Mouse (Mus musculus) kidney, adult 9 months (tissue): ENCODE results near the gene Zfp423.
A peak's percentile ranks its signal among the peaks of the same experiment; 100 is the strongest.

Experiments used
- DNase-seq: peaks from one replicate; pipeline ENCODE4 v3.0.0; 2022

Gene Zfp423

DNA sequence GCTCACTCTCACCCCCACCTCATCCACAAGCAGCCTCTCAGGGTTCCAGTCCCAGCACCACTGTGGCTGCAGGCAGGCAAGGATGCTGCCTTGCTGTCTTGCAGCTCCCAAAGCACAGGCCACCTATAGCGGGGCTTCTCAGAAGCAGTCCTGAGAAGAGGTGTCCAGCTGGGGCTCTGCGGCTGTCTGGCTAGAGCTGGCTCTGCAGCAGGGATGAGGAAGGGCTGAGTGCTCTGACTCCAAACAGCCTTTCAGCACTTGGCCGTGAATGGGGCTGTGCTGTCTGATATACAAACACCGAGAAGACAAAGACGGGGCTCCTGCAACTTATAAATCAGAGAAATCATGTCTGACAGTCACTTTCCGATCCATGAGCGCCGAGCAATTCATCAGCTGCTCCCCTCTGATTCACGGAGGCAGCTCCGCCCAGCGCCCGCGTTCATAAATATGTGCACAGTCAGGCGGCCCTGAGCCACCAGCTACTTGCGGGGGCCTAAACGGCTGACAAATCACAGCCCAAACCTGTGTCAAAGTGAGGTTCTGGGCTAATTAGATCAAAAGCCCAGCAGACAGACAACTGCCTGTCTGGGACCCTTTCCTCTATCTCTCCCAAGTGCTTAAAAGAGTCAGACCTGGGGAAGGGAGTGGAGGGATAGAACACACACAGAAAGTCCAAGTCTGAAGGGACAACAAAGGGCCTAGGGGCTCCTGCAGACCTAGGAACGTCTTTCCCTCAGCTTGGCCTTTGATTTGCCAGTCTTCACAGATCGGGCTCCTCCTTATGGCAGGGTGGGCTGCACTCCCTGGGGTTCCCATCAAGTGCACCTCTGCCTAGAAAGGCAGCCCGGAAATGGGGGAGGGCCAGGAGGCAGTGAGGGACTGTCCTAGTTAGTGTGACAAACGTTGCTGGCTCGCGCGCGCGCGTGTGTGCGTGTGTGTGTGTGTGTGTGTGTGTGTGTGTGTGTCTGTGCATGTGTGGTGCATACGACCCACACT is 269.0 kb downstream of the Zfp423 start:
- DNase-seq = no peak

DNA sequence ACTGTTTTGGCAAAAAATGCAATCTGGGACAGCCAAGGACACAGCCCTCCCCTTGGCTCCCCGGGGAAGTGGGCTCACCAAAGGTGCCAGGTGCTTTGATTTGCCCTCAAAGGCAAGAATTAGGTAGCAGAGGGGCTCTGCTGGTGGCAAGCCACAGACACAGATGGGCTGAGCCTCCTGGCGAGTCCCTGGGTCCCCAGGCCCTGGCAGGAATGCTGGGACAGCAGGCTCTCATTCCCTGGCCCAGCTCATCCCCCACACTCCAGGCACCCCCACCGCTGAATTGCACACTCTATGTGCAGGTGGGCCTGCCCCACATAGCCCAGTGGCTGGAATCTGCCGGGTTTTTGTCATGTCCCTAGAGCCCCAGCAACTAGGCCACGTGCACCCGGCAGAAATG is 270.2 kb downstream of the Zfp423 start:
- no peak for DNase-seq

DNA sequence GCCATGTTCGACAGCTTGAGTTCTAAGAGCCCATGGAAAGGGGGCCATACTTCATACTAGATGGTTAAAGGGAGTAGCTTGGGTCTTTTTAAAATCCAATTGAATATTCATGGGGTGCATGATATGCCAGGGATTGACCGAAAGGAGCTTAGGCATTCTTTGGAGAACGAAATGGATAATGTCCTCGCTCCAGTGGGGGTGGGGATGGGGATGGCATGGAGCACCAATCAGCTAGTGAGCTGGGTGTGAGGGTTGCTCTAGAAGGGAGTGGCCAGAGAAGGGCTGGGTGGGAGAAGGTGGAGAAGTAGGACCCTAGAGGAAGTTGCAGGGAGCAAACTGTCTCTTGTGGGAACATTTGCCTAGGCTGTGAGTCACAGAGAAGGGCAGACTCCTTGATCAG is 271.0 kb downstream of the Zfp423 start:
- DNase-seq = no peak

DNA sequence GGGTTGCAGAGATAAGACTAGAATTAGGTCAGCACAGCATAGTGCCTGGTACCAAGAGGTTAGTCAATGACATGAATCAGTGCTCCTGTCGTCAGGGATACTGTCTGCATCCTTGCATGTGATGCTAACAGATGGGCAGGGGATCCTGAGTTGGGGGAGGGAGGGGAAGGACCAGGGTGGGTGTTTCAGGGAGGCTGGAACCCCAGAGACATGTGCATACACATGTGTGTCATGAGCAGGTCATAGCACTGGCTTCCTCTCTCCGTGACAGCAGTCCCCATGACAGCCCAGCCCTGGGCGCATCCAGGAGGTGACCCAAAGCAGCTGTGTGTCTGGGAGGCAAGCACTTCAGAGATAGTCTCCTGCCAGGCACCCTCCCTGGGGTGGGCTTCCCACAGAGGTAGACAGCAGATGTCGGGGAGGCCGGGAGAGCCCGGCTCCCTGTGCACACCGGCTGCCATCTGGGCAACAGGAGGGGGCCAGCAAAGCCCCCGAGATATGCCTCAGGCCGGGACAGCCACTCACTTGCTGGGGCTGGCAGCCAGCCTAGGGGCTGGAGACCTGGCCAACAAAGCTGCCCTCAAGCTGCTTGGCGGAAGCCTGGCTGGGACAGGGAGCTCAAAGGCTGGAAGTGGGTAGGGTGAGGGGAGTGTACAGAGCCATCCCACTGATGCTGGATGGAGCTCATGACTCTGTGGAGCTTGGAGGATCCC is 272.3 kb downstream of the Zfp423 start:
- no peak for DNase-seq

DNA sequence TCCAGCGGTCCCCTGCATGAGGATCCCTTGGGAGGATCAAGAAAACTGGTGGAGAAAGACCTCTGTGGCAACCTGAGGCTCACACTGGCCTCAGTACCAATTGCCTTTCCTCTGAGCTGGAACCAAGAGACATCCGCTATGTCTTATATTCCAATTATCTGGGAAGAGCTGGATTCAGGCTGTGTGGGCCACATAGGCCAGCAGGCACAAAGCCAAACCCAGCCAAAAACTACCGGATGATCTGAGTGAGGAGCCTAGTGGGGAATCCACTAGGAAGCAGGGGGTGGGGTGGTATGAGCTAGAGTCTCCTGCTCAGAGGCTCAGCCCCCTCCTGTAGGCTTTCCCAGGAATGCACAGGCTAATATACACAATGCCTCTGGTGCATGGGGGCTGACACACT is 273.4 kb downstream of the Zfp423 start:
- no peak for DNase-seq

DNA sequence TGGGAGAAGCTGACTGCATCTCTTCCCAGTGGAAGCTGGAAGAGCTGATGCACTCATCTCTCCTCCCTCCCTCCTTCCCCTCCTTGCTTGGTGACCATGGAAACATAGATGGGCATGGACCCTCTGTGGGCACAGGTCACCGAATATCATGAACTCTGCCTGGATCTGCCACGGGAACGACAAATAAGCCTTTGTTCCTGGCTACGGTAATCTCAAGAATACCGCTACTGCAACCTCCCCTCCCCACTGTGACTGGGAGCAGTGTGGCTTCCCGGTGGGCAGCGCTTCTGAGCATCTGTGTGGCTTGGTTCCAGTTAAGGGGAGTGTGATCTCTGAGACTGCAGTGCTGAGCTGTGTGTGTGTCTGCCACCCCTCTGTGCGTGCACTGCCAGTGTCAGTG is 274.0 kb downstream of the Zfp423 start:
- no peak for DNase-seq

DNA sequence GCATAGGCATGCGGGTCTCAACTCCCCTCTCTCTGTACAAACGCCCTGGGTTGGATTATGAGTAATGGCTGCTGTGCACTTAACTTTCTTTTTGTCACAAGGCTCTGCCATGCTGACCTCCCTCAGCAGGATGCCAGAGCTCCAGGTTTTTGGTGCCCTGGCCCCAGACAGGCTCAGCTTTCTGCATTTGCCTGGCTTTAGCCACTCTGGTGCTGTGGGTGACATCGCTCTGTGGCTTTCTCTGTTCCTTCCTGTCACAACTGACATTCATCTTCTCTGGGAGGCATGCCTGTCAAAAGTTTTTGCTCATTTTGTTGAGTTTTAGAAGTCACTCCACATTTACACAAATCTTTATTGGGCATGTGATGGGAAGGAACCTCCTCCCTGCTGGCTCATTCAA is 277.3 kb downstream of the Zfp423 start:
- DNase-seq = no peak

DNA sequence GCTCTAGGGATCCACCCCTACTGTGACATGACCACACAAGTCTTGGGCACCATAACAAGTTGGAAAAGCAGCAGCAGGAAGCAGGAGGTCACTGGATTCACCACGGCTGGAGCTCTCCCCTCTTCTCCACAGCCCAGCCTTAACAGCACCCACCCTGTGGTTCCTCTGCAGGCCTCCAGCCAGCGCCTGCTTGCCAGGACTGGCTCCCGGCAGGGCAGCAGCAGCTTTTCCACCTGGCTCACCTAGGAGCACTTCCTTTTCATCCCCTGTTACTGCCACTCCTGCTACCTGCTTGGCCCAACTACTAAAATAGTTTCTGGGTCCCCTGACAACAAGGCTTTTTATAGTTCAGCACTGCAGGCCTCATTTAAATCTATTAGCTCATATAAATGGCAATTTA is 279.4 kb downstream of the Zfp423 start:
- no peak for DNase-seq

DNA sequence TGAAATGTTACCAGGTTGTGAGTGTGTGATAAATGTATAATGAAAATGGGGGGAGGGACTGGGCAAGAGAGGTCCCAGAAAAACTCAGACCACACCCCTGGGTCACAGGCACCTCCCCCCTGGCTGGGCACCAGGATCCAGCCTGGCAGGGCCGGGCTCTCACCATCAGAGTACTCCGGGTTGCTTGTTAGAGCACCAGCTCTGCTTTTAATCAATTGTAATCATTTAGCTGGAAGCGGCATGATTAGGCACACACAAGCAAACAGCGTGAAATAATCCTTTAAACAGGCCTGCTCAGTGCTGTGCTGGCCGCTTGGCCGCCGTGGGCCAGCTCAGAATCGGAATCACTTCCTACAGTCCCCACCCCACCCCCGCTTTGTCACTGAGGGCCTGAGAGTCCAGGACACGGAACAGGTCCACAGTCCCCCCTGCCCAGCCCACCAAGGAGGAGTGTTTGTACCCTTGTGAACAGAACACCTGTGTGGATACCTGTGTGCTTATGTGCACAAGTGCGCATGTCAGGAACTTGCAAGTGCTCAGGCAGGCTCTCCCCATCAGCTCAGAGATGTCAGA is 279.9 kb downstream of the Zfp423 start:
- DNase-seq = no peak

DNA sequence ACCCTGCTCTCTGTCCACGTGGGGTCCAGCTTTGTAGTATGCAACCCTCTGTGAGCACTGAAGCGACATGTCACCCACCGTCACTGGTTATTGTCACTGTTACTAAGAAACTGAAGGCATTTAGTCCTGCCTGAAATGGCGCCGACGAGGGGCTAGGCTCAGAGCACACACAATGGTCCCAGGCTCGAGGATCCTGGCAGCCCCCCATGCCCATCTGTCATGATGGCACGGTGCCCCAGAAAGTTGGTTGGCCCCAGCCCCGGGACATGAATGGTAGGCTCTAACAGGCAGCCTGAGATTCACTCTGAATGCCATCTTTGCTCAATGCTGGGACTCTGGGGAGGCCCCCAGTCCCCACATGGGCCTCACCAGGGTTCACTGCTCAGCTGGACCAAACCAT is 284.0 kb downstream of the Zfp423 start:
- DNase-seq = no peak

DNA sequence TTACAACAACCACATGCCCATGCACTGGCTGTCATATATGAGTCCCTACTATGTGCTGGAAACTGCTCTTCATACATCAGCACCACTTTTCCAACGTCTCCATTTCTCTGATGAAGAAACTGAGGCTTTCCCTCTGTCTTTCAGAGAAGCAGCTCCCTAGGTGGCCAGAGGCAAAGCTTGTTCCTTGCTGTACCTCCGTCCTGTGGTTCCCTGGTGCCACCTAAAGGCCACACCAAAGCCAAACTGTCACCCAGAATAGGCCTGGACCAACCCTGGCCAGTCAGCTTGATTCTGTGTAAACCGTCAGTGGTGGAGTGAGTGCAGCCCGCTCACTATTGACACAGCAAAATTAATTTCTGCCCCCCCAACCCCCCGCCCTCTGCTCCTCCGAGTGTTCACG is 285.2 kb downstream of the Zfp423 start:
- DNase-seq = no peak

DNA sequence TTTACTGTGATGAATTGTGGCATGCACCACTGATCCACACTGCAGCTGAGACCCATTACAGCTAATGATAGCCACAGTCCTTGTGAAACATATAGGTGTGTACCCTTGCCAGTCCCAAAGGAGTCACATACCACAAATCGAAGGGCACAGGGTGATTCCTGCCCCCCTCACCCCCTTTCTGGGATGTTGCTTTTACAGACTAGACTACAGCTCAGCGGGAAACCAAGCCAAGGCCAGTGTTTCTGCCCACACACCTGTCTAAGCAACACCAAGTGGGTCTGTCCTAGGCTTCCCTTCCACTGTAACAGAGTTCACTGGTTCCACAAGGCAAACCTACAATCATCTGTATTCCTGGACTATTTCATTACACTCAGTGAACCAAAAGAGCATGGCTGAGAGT is 287.2 kb downstream of the Zfp423 start:
- DNase-seq = no peak

DNA sequence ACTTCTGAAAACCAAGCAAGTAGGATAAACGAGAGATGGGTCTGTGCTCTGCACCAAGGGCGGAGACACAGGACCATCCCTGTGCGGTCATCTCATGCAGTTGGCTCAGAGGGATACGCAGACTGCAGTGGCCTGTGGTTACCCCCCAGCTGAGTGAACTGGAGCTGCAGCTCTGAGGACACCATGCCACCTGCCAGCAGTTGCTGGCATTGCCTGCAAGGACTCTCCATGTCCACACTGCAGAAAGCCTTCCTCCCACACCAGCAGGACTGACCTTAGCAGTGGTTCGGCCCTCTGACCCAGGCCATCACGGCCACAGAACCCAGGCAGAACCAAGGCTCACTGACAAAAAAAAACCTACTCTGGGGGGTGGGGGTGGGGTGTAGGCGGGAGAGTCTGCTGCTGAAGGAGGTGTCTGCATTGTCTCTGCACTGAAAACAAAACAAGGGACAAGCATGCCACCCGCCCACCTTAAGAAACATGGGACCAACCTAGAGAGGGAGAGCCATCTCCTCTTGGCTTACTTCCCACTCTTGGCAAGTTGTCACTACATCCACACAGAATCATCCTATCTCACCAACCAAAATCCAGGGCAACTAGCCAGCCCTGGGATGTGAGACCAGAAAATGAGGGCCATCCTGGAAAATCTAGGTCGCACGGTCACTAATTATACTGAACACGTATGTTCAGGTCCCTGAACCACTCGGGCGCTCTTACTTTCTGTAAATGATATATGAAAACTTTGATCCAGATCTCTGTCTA is 288.0 kb downstream of the Zfp423 start:
- no peak for DNase-seq

DNA sequence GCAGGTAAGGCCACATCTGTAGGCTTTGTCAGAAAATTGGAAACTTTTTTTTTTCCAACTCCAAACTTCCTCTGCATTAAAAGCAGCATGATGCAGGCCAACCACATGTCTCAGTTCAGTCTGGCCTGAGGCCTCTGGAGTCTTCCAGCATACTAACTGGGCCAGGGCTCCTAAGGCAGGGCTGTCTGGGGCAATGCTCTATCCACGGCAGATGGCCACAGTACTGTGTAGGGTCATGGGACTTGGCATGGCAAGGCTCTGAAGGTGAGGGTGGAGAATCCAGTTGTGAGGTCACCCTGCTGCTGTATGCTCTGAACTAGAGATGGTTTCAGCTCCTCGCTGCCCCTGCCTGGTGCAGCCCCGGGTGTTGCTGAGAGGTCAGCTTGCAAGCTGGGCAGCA is 289.2 kb downstream of the Zfp423 start:
- no peak for DNase-seq

DNA sequence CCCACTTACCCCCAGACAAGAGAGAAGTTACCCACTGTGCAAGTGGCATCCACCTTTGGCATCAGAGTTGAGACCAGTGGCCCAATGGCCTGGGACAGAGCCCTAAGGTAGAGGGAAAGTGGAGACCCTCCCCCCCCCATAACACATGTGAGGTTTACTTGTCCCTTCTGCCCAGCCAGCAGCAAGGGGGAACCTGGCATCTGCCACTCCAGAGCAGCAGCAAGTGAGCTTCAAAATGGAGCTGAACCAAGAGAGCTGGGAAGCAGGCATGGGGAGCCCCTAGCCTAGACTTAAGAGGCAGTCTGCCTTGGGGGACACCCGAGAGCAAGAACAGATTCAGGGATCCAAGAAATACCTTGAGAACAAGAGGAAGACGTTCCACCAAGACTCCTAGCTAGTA is 290.7 kb downstream of the Zfp423 start:
- DNase-seq = no peak

DNA sequence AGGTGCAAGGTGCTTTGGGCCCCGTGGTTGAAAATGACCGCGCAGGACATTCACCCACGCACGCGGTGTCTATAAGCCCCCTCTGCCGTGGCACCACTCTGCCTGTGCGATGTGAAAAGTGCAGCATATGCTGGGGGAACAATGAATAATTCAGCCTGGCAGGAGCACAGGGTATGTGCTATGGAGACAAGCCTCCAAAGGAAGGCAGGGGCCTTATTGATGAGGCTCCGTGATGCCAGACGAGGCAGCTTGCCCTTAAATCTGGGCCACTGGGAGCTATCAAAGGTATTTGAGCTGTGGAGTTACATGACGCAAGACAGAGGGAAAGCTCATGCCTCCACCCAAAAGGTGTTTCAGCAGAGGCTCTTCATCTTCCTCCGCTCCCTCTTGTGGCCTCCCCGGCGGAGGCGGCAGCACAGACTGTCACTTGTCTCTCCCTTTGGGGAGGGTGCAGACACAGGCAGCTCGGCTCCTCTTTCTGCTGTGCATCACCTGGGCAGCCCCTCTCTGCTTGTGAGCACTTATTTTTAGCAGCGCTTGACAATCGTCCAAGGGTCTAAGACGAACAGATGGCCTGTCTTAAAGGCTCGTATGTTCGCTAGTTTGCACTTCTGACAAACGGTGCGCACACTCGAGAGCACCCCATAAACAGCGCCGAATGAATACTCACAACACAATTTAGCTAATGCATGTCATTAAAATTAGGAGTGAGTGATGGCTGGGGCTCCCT is 291.3 kb downstream of the Zfp423 start:
- no peak for DNase-seq

DNA sequence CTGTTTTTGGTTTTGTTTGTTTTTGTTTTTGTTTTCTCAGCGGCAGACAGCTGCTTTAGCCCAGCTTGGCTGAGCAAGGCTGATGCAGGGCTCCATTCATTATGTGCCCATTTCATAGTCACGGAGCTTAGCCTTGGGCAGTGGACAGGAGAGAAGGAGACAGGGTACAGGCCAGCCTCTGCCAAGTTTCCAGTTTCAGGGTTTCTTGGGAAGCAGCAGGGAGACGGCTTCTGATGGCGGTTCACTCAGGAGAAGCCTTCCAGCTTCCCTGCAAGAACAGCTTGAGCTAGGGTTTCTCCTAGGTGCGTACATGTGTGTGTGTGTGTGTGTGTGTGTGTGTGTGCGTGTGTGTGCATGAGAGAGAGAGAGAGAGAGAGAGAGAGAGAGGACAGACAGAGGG is 292.1 kb downstream of the Zfp423 start:
- DNase-seq = no peak

DNA sequence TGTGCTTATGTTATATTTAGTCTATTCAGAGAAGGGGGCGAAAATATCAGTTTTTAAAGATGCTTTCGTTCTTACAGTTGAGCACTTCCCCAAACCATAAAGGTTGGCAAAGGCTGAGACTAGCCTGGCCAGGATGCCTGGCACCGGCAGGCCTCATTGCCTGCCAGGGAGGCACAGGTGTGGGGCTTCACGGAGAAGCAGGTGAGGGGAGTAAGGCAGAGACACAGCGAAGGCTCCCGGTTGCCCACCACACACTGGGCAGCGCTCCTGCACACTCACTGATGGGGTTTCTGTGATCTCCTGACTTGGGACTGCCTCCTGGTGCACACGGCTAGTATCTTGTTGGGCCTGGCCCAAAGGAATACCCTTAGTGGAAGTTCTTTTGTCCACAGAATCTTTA is 294.1 kb downstream of the Zfp423 start:
- DNase-seq = no peak

DNA sequence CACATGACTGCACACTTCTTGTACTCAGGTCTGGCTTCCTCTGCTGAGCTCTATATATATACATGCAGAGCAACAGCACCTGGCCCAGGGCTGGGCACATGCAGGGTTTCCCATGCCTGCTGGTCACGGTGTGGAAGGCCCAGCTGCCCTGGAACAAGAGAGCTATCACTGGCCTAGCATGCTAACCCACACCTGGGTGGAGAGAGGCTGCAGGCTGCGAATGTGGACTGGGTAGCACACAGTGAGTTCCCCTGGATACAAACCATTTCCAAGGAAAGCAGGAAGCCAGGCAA is 295.2 kb downstream of the Zfp423 start:
- DNase-seq = no peak

DNA sequence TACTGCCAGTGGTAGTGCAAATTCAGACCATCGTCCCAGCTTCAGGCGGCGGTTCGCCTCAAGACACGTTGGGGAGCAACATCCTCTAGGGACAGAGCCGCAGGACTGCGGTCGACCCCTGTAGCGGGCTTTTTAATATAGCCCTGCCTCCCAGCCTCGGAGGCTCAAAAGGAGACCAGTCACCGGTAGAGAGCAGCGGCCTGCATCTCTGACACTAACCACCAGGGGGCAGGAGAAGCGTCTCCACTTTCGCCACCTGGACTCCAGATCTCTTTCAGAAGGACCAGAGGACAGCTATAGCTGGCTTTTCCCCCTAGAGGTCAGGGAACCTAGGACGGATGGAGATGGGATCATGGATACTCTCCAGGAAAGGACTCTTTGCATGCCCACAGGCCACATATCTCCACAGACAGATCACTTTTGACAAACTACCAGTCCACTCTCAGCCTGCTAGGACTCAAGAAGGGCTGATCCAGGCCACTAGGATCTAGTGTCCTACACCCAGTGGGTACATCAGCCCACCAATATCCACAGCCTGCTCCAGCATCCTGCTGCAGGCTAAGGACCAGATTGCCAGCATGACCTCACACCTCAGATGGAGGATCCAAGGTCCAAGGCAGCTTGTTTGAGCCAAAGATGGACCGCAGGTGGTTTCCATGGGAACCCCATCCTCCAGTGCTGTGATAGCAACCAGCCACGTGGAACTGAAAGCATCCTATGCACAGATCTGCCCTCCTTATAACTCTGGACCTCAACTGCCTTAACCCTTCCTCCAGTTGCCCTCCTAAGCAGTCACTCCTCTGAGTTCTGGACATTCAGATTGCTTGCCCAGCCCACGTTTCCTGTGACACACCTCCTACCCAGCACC is 295.8 kb downstream of the Zfp423 start:
- DNase-seq = peak; percentile 66

DNA sequence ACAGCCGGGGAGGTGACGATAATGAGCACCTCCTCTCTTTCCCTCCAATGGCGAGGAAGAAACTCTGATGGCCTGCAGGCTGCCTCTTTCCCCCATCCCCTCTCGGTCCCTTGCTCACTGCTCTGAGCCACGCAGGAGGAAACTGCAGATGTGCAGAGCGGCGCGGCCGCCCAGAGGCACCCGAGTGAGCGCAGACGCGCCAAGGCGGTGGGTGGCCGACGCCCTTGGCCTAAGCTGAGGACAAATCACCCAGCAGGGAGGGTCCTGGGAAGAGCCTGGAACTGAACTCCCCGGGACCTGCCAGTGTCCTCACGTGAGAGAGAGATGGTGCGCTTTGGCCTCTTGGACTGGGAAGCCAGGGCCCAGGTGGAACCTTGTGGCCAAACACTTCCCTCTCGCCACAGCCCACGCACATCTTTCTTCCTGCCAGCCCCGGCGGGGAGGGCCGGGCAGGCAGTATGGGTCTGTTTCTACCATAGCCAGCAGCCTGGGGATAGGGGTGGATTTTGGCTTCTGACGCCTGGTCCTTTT is 296.5 kb downstream of the Zfp423 start:
- DNase-seq = no peak
